Mouse (Mus musculus) embryonic fibroblast, embryonic 13.5 days (primary cell): ENCODE results near the gene Nfu1.

Experiments used
- CTCF ChIP-seq: IDR thresholded peaks from 2 replicates; pipeline ENCODE4 v1.5.1; 2011; ENCODE audit warnings: mild to moderate bottlenecking, control low read depth, low read length, moderate library complexity, borderline replicate concordance; ENCODE audit not compliant: insufficient read depth
- POLR2A ChIP-seq: IDR thresholded peaks from 2 replicates; pipeline ENCODE4 v1.6.1; 2011; ENCODE audit warnings: low read depth, mild to moderate bottlenecking, control low read depth, low read length, moderate library complexity

DNA sequence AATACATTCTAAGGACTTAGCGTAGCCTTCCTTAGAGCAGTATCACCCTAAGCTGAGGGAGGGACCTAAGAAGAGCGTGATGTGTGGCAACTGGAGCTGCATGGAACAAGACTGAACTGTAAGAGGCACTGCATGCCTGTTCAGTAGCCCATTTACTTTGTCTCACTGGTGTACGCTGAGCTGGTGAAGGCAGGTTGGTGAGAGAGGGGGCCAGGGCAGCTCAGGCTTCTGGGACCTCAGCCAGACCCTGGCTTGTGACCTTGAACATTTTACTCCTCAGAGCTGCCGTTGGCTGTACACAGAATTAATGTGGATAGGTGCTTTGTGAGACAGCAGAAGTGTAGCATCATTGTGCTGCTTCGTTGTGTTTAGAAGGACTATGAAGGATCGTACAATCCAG, 19.5 kb upstream of the Nfu1 start:
- TF ChIP-seq CTCF = no peak
- TF ChIP-seq POLR2A = no peak
